Mouse (Mus musculus): Measurements from ENCODE around the gene Gm5458. TPM values are rescaled to one million over a fixed set of nuclear protein-coding genes. Genes with fewer than 3 reads are reported as not detected.
"Not testable (repeated sequence)": the region's sequence is repeated elsewhere in the genome, so short reads cannot be mapped to it uniquely, and the experiment has no call there.

Gene Gm5458
- not detected in 2 replicates for polyA plus RNA-seq (2015; fragmentation: Nextera tagmentation; extraction: Ambion mirVana)

- WGBS = 98% methylated on average over 2 of the region's 2 CpGs
- not testable (repeated sequence) for H3K27ac ChIP-seq
Measured at GRCm38 (mm10) chr14:19602481-19602880, at the start of gene Gm5458. TSS of gene Gm5458 (minus strand) at chr14:19602581.

GRCm38 (mm10) chr14:19646232-19646631 is 43.9 kb upstream of the Gm5458 start:
- WGBS = 85% methylated on average over 3 of the region's 3 CpGs
- H3K9me3 ChIP-seq = no peaks in the 10 kb centered on the region
- no peak for ATAC-seq (replicated peaks)
- no peaks in the 10 kb centered on the region for H3K4me1 ChIP-seq
- no peak overlapping the region for H3K9ac ChIP-seq
- H3K4me3 ChIP-seq = no peak overlapping the region
- no peak overlapping the region for H3K27ac ChIP-seq
- H3K27me3 ChIP-seq (replicated peaks) = no peaks in the 10 kb centered on the region
- no peak overlapping the region for H3K4me2 ChIP-seq
- H3K36me3 ChIP-seq (replicated peaks) = no peaks in the 10 kb centered on the region

More at GRCm38 (mm10) chr14:19602481-19602880, at the start of gene Gm5458:
- H3K9ac ChIP-seq; H3K9me3 ChIP-seq; H3K36me3 ChIP-seq (replicated peaks); H3K4me2 ChIP-seq; H3K27me3 ChIP-seq (replicated peaks); ATAC-seq (replicated peaks); H3K4me1 ChIP-seq; H3K4me3 ChIP-seq: not testable (repeated sequence)

- Histone ChIP-seq H3K4me2 (peak within 1 kb of the TSS; percentile 52), H3K9ac (peak within 1 kb of the TSS; percentile 48), H3K27ac (peak within 1 kb of the TSS; percentile 70), H3K4me3 (peak within 1 kb of the TSS; percentile 47)
- ATAC-seq (replicated peaks); H3K36me3 ChIP-seq (replicated peaks); H3K27me3 ChIP-seq (replicated peaks); H3K4me1 ChIP-seq; H3K9me3 ChIP-seq: not testable (repeated sequence)
- WGBS = under 1% methylated on average over 31 of the region's 62 CpGs
Measured at GRCm38 (mm10) chr14:19584804-19585667, 17.3 kb downstream of the Gm5458 start, which contains the start of gene Gm2237. TSS of gene Gm2237 (minus strand) at chr14:19585135.

- H3K27me3 ChIP-seq (replicated peaks); ATAC-seq (replicated peaks); H3K9ac ChIP-seq; H3K27ac ChIP-seq; H3K4me3 ChIP-seq; H3K36me3 ChIP-seq (replicated peaks); H3K9me3 ChIP-seq; H3K4me1 ChIP-seq; H3K4me2 ChIP-seq: not testable (repeated sequence)
- WGBS = 89% methylated on average over 1 of the region's 3 CpGs
Measured at GRCm38 (mm10) chr14:19549863-19550262, 52.5 kb downstream of the Gm5458 start, which contains the start of gene Gm2244. TSS of gene Gm2244 (minus strand) at chr14:19549963.

Other genes starting within 250 kb of the Gm5458 start
- 1.1 and 1.3 TPM in 2 replicates for gene Gm21738, start 183.7 kb downstream of the Gm5458 start, polyA plus RNA-seq (2015; fragmentation: Nextera tagmentation; extraction: Ambion mirVana)
- 0.41 and 0.49 TPM in 2 replicates for gene Gm2244, start 52.6 kb downstream of the Gm5458 start, polyA plus RNA-seq (2015; fragmentation: Nextera tagmentation; extraction: Ambion mirVana)
- gene Gm2237, start 17.4 kb downstream of the Gm5458 start, polyA plus RNA-seq (2015; fragmentation: Nextera tagmentation; extraction: Ambion mirVana) = 5.9 and 6.2 TPM in 2 replicates
- gene Nid2, start 148.7 kb upstream of the Gm5458 start, polyA plus RNA-seq (2015; fragmentation: Nextera tagmentation; extraction: Ambion mirVana) = 41.0 and 44.4 TPM in 2 replicates
- gene Rtraf, start 221.2 kb upstream of the Gm5458 start, polyA plus RNA-seq (2015; fragmentation: Nextera tagmentation; extraction: Ambion mirVana) = 135 and 137 TPM in 2 replicates